Mouse (Mus musculus) stomach, postnatal 0 days (tissue): ENCODE data around the gene Zfp51. TPM values are rescaled to one million over a fixed set of nuclear protein-coding genes. Genes with fewer than 3 reads are reported as not detected.

Experiments
- ATAC-seq: fragments of 200-750 bp; cut with Nextera tagmentation; 2 replicates; pipeline ENCODE4 v1.8.0; 2017; ENCODE audit not compliant: low FRiP score, low TSS enrichment
- DNase-seq: peaks from one replicate; pipeline ENCODE4 v3.0.0-alpha.2; 2016; ENCODE audit warnings: low spot score
- H3K27ac ChIP-seq: fragments of 300-500 bp; sonication (generic); replicated peaks from 2 replicates; pipeline ENCODE4 v1.5.1; 2014; ENCODE audit warnings: mild to moderate bottlenecking, control low read depth
- H3K27me3 ChIP-seq: fragments of 300-500 bp; sonication (generic); 2 replicates; pipeline ENCODE4 v1.6.1; 2014; ENCODE audit warnings: low read length; ENCODE audit not compliant: control insufficient read depth, insufficient read depth
- H3K36me3 ChIP-seq: fragments of 300-500 bp; sonication (generic); 2 replicates; pipeline ENCODE4 v1.6.1; 2014; ENCODE audit warnings: low read length, mixed read lengths; ENCODE audit not compliant: control insufficient read depth, insufficient read depth
- H3K4me1 ChIP-seq: fragments of 300-500 bp; sonication (generic); replicated peaks from 2 replicates; pipeline ENCODE4 v1.6.1; 2014; ENCODE audit warnings: antibody characterized with exemption; ENCODE audit not compliant: control insufficient read depth, insufficient read depth
- H3K4me2 ChIP-seq: fragments of 300-500 bp; sonication (generic); replicated peaks from 2 replicates; pipeline ENCODE4 v1.6.1; 2014; ENCODE audit warnings: low read depth, mild to moderate bottlenecking, control low read depth, moderate library complexity
- H3K4me3 ChIP-seq: fragments of 300-500 bp; sonication (generic); 2 replicates; pipeline ENCODE4 v1.5.1; 2014; ENCODE audit warnings: low read depth, low read length, control low read depth
- H3K9ac ChIP-seq: fragments of 300-500 bp; sonication (generic); 2 replicates; pipeline ENCODE4 v1.6.1; 2014; ENCODE audit warnings: mild to moderate bottlenecking, low read length, control low read depth, mixed read lengths
- H3K9me3 ChIP-seq: fragments of 300-500 bp; sonication (generic); 2 replicates; pipeline ENCODE4 v1.6.1; 2016; ENCODE audit warnings: low read length; ENCODE audit not compliant: control insufficient read depth
- CTCF ChIP-seq: IDR thresholded peaks from 2 replicates; pipeline ENCODE4 v1.5.1; 2016; ENCODE audit warnings: antibody characterized with exemption, low read depth, mild to moderate bottlenecking, moderate library complexity
- EP300 ChIP-seq: optimal IDR thresholded peaks from 2 replicates; pipeline ENCODE3; 2016; ENCODE audit warnings: antibody characterized with exemption
- WGBS: fragments of 180-500 bp; shearing (Covaris S2); extraction: QIAGEN DNeasy Blood & Tissue Kit; methylation state at CpG from one replicate; pipeline ENCODE4 v1.1.7; 2014; 5-methylcytosine and 5-hydroxymethylcytosine counted together
- polyA plus RNA-seq: library from polyadenylated mRNA; unstranded; fragments of >200 nt; fragmentation: Nextera tagmentation; extraction: Ambion mirVana; gene quantifications from 2 replicates; pipeline ENCODE4 v1.2.1, GENCODE M21; 2015

Zfp51 gene
- polyA plus RNA-seq, 1 experiment from 2014 or later = 7.9 TPM

DNA sequence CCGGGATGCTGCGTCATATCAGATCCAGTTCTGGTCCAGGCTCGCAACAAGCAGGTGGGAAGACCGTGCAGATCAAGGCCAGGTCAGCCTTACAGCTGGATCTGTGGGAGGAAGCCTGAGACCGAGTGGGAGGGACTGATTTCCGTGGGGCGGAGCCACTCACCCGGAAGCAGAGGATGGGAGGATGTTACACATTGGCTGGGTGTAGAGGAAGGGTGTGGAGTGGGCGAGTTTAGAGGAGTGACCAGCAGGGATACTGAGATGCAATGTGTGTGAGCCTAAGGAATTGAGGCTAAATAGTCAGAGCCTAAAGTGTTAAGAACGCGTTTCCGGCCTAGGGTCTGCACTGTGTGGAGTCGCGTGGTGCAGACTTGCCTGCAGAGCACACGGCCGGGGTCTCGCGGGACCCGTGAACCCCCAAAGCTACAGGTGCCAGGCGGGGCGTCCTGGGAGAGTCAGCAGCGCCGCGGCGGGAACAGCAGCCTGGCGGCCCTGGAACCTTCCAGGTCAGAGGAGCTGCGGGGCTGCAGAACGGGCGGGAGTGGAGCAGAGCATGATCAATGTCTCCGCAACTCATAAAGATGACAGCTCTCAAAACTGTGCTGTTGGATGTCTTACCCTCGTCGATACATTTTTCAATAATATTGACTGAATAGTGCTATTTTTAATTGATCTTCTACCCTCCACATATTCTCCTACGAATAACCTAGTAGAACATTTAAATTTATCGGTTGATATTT is 38.8 kb downstream of the Zfp51 start, which contains the start of gene Zfp53:
TSS of gene Zfp53 (plus strand) at position 239 of the 740 bp plus-strand sequence.
- Histone ChIP-seq H3K9me3 (no peaks in the 10 kb centered on the region), H3K9ac (peak within 1 kb of the TSS; percentile 85), H3K4me3 (peak within 1 kb of the TSS; percentile 86), H3K4me1 (no peaks in the 10 kb centered on the region), H3K36me3 (no peaks in the 10 kb centered on the region), H3K27ac (peak within 1 kb of the TSS; percentile 92), H3K4me2 (peak within 1 kb of the TSS; percentile 68), H3K27me3 (no peaks in the 10 kb centered on the region)
- TF ChIP-seq EP300 (no peak), CTCF (peak; percentile 42)
- ATAC-seq = peak; percentile 100
- under 1% methylated on average over 34 of the region's 34 CpGs for WGBS
- peak; percentile 91 for DNase-seq

DNA sequence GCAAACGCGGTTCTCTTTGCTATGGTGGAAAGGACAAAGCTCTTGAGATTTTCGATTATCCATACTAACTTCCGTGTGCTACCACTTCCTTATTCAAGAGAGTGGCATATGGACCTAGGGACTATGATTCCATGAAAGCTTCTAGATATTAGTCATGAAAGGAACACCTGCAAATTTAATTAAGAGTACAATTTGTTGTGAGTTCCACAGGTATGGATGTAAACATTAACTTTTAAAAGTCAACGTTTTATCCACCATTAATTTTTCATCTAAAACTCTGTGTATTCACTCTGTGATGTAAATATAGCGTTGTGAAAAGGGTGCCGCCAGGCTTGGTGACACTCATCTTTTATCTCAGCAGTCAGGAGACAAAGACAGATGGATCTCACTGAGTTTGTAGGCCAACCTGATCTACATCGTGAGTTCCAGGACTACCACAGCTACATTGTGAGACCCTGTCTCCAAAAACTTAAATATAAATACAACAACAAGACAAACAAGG is 39.4 kb downstream of the Zfp51 start:
- Histone ChIP-seq H3K9ac (peak overlapping the region; percentile 85), H3K27ac (peak overlapping the region; percentile 92; the same call in 1 of the 2 replicates), H3K4me1 (no peaks in the 10 kb centered on the region), H3K9me3 (no peaks in the 10 kb centered on the region), H3K4me2 (peak overlapping the region; percentile 68), H3K36me3 (no peaks in the 10 kb centered on the region), H3K4me3 (peak overlapping the region; percentile 86), H3K27me3 (no peaks in the 10 kb centered on the region)
- ATAC-seq = peak; percentile 41; the same call in 1 of the 2 replicates
- no peak for DNase-seq
- TF ChIP-seq CTCF (no peak), EP300 (no peak)
- 2% methylated on average over 8 of the region's 8 CpGs for WGBS

- Histone ChIP-seq H3K4me1 (no peaks in the 10 kb centered on the region), H3K27ac (no peak overlapping the region), H3K9ac (no peak overlapping the region), H3K36me3 (no peaks in the 10 kb centered on the region), H3K9me3 (no peaks in the 10 kb centered on the region), H3K27me3 (no peaks in the 10 kb centered on the region), H3K4me3 (no peak overlapping the region), H3K4me2 (no peak overlapping the region)
- WGBS = 95% methylated on average over 1 of the region's 1 CpGs
- ATAC-seq (no peak), DNase-seq (no peak)
- TF ChIP-seq CTCF (no peak), EP300 (no peak)
Observed at GRCm38 (mm10) chr17:21501365-21501764, 51.2 kb downstream of the Zfp51 start.

- no peaks in the 10 kb centered on the region for H3K9me3 ChIP-seq
- no peaks in the 10 kb centered on the region for H3K4me1 ChIP-seq
- no peaks in the 10 kb centered on the region for H3K27me3 ChIP-seq
- no peaks in the 10 kb centered on the region; the same call in 1 of the 2 replicates for H3K36me3 ChIP-seq
- H3K4me3 ChIP-seq = no peak overlapping the region
- no peak overlapping the region for H3K9ac ChIP-seq
- ATAC-seq = no peak
- no peak overlapping the region for H3K4me2 ChIP-seq
- DNase-seq = no peak
- TF ChIP-seq CTCF (peak; percentile 53), EP300 (no peak)
- no peak overlapping the region for H3K27ac ChIP-seq
- 94% methylated on average over 1 of the region's 1 CpGs for WGBS
Observed at GRCm38 (mm10) chr17:21504524-21504923, 54.4 kb downstream of the Zfp51 start.

- 98% methylated on average over 3 of the region's 3 CpGs for WGBS
- no peak for ATAC-seq
- Histone ChIP-seq H3K4me1 (no peaks in the 10 kb centered on the region), H3K27ac (no peak overlapping the region), H3K9me3 (no peaks in the 10 kb centered on the region), H3K4me2 (no peak overlapping the region), H3K36me3 (no peaks in the 10 kb centered on the region; the same call in 1 of the 2 replicates), H3K4me3 (no peak overlapping the region), H3K27me3 (no peaks in the 10 kb centered on the region), H3K9ac (no peak overlapping the region)
- DNase-seq = no peak
- no peak for TF ChIP-seq CTCF
- TF ChIP-seq EP300 = no peak
Observed at GRCm38 (mm10) chr17:21506258-21506657, 56.1 kb downstream of the Zfp51 start.

- no peaks in the 10 kb centered on the region for H3K27me3 ChIP-seq
- no peaks in the 10 kb centered on the region; the same call in 1 of the 2 replicates for H3K36me3 ChIP-seq
- no peak overlapping the region for H3K4me2 ChIP-seq
- ATAC-seq (no peak), DNase-seq (no peak)
- H3K27ac ChIP-seq = no peak overlapping the region
- no peaks in the 10 kb centered on the region for H3K9me3 ChIP-seq
- no peak overlapping the region for H3K9ac ChIP-seq
- H3K4me1 ChIP-seq = no peaks in the 10 kb centered on the region
- H3K4me3 ChIP-seq = no peak overlapping the region
- TF ChIP-seq EP300 (no peak), CTCF (no peak)
Observed at GRCm38 (mm10) chr17:21509756-21510155, 59.6 kb downstream of the Zfp51 start.

Other genes with a start within 250 kb of the Zfp51 start
- gene Vmn1r234, start 224.3 kb upstream of the Zfp51 start, polyA plus RNA-seq = 0.04 TPM in 1 of 2 replicates, not detected in the other
- gene Vmn1r235, start 194.0 kb upstream of the Zfp51 start, polyA plus RNA-seq = not detected in 2 replicates
- gene Vmn1r236, start 167.4 kb upstream of the Zfp51 start, polyA plus RNA-seq = not detected in 2 replicates
- not detected in 2 replicates for gene Vmn1r237, start 138.5 kb upstream of the Zfp51 start, polyA plus RNA-seq
- gene Zfp677, start 66.6 kb upstream of the Zfp51 start, polyA plus RNA-seq = 2.0 and 2.2 TPM in 2 replicates
- gene Zfp54, start 27.1 kb upstream of the Zfp51 start, polyA plus RNA-seq = 4.7 and 5.5 TPM in 2 replicates
- gene Zfp53, start 38.6 kb downstream of the Zfp51 start, polyA plus RNA-seq = 8.8 and 9.3 TPM in 2 replicates
- 3.5 and 3.6 TPM in 2 replicates for gene Zfp52, start 85.2 kb downstream of the Zfp51 start, polyA plus RNA-seq
- gene Zfp948, start 116.6 kb downstream of the Zfp51 start, polyA plus RNA-seq = 10.4 and 11.1 TPM in 2 replicates
- 1.5 and 1.9 TPM in 2 replicates for gene Zfp983, start 200.2 kb downstream of the Zfp51 start, polyA plus RNA-seq
- gene Gm10226, start 241.5 kb downstream of the Zfp51 start, polyA plus RNA-seq = 3.4 and 3.7 TPM in 2 replicates